Mouse (Mus musculus) CH12.LX (cell line): ENCODE results near the gene Atg16l1.

Experiments used
- EP300 ChIP-seq: IDR thresholded peaks from 2 replicates; pipeline ENCODE4 v1.6.1; 2011; ENCODE audit warnings: low read length, improper control_type of control experiment
- MAX ChIP-seq: IDR thresholded peaks from 2 replicates; pipeline ENCODE4 v1.6.1; 2011; ENCODE audit warnings: low read length, improper control_type of control experiment
- MAZ ChIP-seq: IDR thresholded peaks from 2 replicates; pipeline ENCODE4 v1.6.1; 2012; ENCODE audit warnings: low read depth, mild to moderate bottlenecking, inconsistent platforms, low read length, improper control_type of control experiment, moderate library complexity

DNA sequence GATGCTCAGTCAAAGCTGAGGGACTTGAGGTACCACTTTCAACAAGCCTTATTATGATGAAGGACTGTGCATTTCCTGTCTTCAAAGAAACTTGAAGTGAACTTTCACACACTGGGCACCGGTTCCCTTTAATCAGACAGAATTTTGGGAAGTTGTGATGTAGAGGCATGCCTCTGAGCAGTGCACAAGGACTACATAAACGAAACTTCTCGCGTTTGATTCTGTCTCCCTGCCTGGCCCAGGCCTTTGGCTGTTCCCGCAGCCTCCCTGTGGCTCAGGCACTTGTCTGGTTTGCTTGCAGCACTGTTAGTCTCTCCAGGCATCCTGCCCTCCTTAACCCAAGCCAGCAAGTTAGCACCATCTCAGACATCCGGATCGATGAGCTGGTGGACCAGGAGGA is 58.0 kb downstream of the Atg16l1 start:
- TF ChIP-seq MAX = no peak
- TF ChIP-seq EP300 = no peak
- no peak for TF ChIP-seq MAZ
